Mouse (Mus musculus) intestine, embryonic 14.5 days (tissue): ENCODE data around the gene Sltm. TPM values are rescaled to one million over a fixed set of nuclear protein-coding genes. Genes with fewer than 3 reads are reported as not detected.

Experiments used
- polyA plus RNA-seq: library from polyadenylated mRNA; unstranded; fragments of >200 nt; fragmentation: Nextera tagmentation; extraction: Ambion mirVana; gene quantifications from 2 replicates; pipeline ENCODE4 v1.2.1, GENCODE M21; 2014

Gene Sltm
- polyA plus RNA-seq, 1 experiment from 2014 or later, result 56.5 TPM

Other genes starting within 250 kb of the Sltm start
- 182 and 194 TPM in 2 replicates for gene Ccnb2, start 121.2 kb upstream of the Sltm start, polyA plus RNA-seq
- 27.2 and 29.7 TPM in 2 replicates for gene Rnf111, start 39.0 kb upstream of the Sltm start, polyA plus RNA-seq
- gene Gm10642, start 113.5 kb downstream of the Sltm start, polyA plus RNA-seq, result 0.13 and 0.50 TPM in 2 replicates
- 8.5 and 11.0 TPM in 2 replicates for gene Mindy2, start 114.4 kb downstream of the Sltm start, polyA plus RNA-seq
- 63.7 and 68.2 TPM in 2 replicates for gene Adam10, start 136.2 kb downstream of the Sltm start, polyA plus RNA-seq